Mouse (Mus musculus): ENCODE data around the gene Sumf1.

GRCm38 (mm10) chr6:108126631-108127030 lies 58.8 kb downstream of the Sumf1 start:
- TF ChIP-seq POLR2A (IDR thresholded peaks at IDR 0.05; ENCODE audit: insufficient read depth, low read length): no peak
- no peak for TF ChIP-seq CTCF (IDR thresholded peaks at IDR 0.05; ENCODE audit: low read depth, low read length)
